Mouse (Mus musculus) erythroid progenitor cell, adult 5-6 weeks (primary cell): ENCODE results near the gene Nod1. TPM values are rescaled to one million over a fixed set of nuclear protein-coding genes. Genes with fewer than 3 reads are reported as not detected.

ENCODE experiments used
- ATAC-seq: replicated peaks from 2 replicates; pipeline ENCODE4 v1.8.0; 2016; ENCODE audit warnings: moderate number of reproducible peaks, mild to moderate bottlenecking, moderate TSS enrichment, inconsistent platforms; ENCODE audit not compliant: poor library complexity, low FRiP score, severe bottlenecking
- total RNA-seq, 2 experiments: library from RNA; stranded (forward) in 1 of 2; stranded (reverse) in 1 of 2; fragments of 150-400 nt in 1 of 2; fragments of 186-747, 209-891 nt in 1 of 2; gene quantifications; 2 replicates each; pipeline versions ENCODE4 v1.2.3 to v1.2.4; 2015 to 2017; ENCODE audit warnings: low replicate concordance in 2 of 2

Nod1 gene
- total RNA-seq, 2 experiments from 2014 or later, result 0.98 to 16.3 TPM

- ATAC-seq, result no peak
Observed at GRCm38 (mm10) chr6:54906053-54907040, 66.1 kb downstream of the Nod1 start.

- ATAC-seq, result no peak
Observed at GRCm38 (mm10) chr6:54902547-54902946, 69.9 kb downstream of the Nod1 start.

GRCm38 (mm10) chr6:54900256-54900655 is 72.2 kb downstream of the Nod1 start:
- ATAC-seq, result no peak

GRCm38 (mm10) chr6:54891384-54891783 is 81.0 kb downstream of the Nod1 start:
- ATAC-seq, result no peak

- no peak for ATAC-seq
Observed at GRCm38 (mm10) chr6:54890221-54890620, 82.2 kb downstream of the Nod1 start.

GRCm38 (mm10) chr6:54886195-54886594 is 86.2 kb downstream of the Nod1 start:
- no peak for ATAC-seq

- no peak for ATAC-seq
Observed at GRCm38 (mm10) chr6:54883424-54883823, 89.0 kb downstream of the Nod1 start.

- ATAC-seq, result no peak
Observed at GRCm38 (mm10) chr6:54880086-54880485, 92.3 kb downstream of the Nod1 start.

- ATAC-seq, result no peak
Observed at GRCm38 (mm10) chr6:54878546-54878945, 93.9 kb downstream of the Nod1 start.

GRCm38 (mm10) chr6:54877651-54878050 is 94.8 kb downstream of the Nod1 start:
- ATAC-seq, result no peak

- ATAC-seq, result no peak
Observed at GRCm38 (mm10) chr6:54876782-54877181, 95.6 kb downstream of the Nod1 start.

Other genes with a start within 250 kb of the Nod1 start
- gene Znrf2, start 155.7 kb downstream of the Nod1 start, total RNA-seq (2015; ENCODE audit: low replicate concordance), result 12.6 and 15.9 TPM in 2 replicates
- 5.9 and 9.5 TPM in 2 replicates for gene Znrf2, start 155.7 kb downstream of the Nod1 start, total RNA-seq (2017; ENCODE audit: low replicate concordance)
- gene Ggct, start 20.3 kb upstream of the Nod1 start, total RNA-seq (2015; ENCODE audit: low replicate concordance), result 6.8 TPM in 1 of 2 replicates, not detected in the other
- gene Ggct, start 20.3 kb upstream of the Nod1 start, total RNA-seq (2017; ENCODE audit: low replicate concordance), result 1.0 and 1.6 TPM in 2 replicates
- gene Gars, start 65.4 kb upstream of the Nod1 start, total RNA-seq (2015; ENCODE audit: low replicate concordance), result 28.5 and 46.1 TPM in 2 replicates
- 45.3 and 48.4 TPM in 2 replicates for gene Gars, start 65.4 kb upstream of the Nod1 start, total RNA-seq (2017; ENCODE audit: low replicate concordance)
- not detected in 2 replicates for gene Crhr2, start 160.4 kb upstream of the Nod1 start, total RNA-seq (2015; ENCODE audit: low replicate concordance)
- not detected in 2 replicates for gene Crhr2, start 160.4 kb upstream of the Nod1 start, total RNA-seq (2017; ENCODE audit: low replicate concordance)
- gene Inmt, start 202.4 kb upstream of the Nod1 start, total RNA-seq (2015; ENCODE audit: low replicate concordance), result not detected in 2 replicates
- not detected in 2 replicates for gene Inmt, start 202.4 kb upstream of the Nod1 start, total RNA-seq (2017; ENCODE audit: low replicate concordance)
- 2.5 TPM in 1 of 2 replicates, not detected in the other for gene Mindy4, start 230.8 kb upstream of the Nod1 start, total RNA-seq (2015; ENCODE audit: low replicate concordance)
- 0.26 TPM in 1 of 2 replicates, not detected in the other for gene Mindy4, start 230.8 kb upstream of the Nod1 start, total RNA-seq (2017; ENCODE audit: low replicate concordance)